Mouse (Mus musculus) olfactory bulb, adult 2 months (tissue): ENCODE results near the gene Ptprc. TPM values are rescaled to one million over a fixed set of nuclear protein-coding genes. Genes with fewer than 3 reads are reported as not detected.

ENCODE experiments used
- H3K27ac ChIP-seq: fragments of 200-500 bp; 2 replicates; pipeline ENCODE4 v1.5.1; 2012; ENCODE audit warnings: low read depth, low read length; ENCODE audit not compliant: insufficient read depth
- H3K4me1 ChIP-seq: fragments of 200-500 bp; 2 replicates; pipeline ENCODE4 v1.6.1; 2012; ENCODE audit warnings: low read length; ENCODE audit not compliant: control insufficient read depth, insufficient read depth
- H3K4me3 ChIP-seq: fragments of 200-500 bp; 2 replicates; pipeline ENCODE4 v1.5.1; 2012; ENCODE audit warnings: mild to moderate bottlenecking, low read depth, low read length, moderate library complexity; ENCODE audit not compliant: insufficient read depth
- CTCF ChIP-seq: fragments of 200-500 bp; IDR thresholded peaks from 2 replicates; pipeline ENCODE4 v1.5.1; 2012; ENCODE audit warnings: low read depth, mild to moderate bottlenecking, low read length, moderate library complexity; ENCODE audit not compliant: insufficient read depth
- POLR2A ChIP-seq: fragments of 200-500 bp; IDR thresholded peaks from 2 replicates; pipeline ENCODE4 v1.6.1; 2012; ENCODE audit warnings: mild to moderate bottlenecking, low read depth, low read length, moderate library complexity; ENCODE audit not compliant: insufficient read depth
- WGBS: fragments of 180-500 bp; shearing (Covaris S2); methylation state at CpG from one replicate; pipeline ENCODE4 v1.1.7; 2018; 5-methylcytosine and 5-hydroxymethylcytosine counted together
- polyA plus RNA-seq: library from polyadenylated mRNA; stranded (reverse); fragments of >200 nt; gene quantifications from 2 replicates; pipeline ENCODE4 v1.2.4, GENCODE M21; 2012; ENCODE audit warnings: low replicate concordance; ENCODE audit not compliant: missing spikeins, insufficient read depth, insufficient read length

The Ptprc gene
- polyA plus RNA-seq, 1 experiment: 291 TPM

GRCm38 (mm10) chr1:138157008-138157407, 18.5 kb downstream of the Ptprc start:
- H3K4me3 ChIP-seq: no peak overlapping the region
- H3K27ac ChIP-seq: no peak overlapping the region
- 97% methylated on average over 3 of the region's 3 CpGs for WGBS
- no peaks in the 10 kb centered on the region for H3K4me1 ChIP-seq
- TF ChIP-seq POLR2A (no peak), CTCF (no peak)

- no peaks in the 10 kb centered on the region for H3K4me1 ChIP-seq
- TF ChIP-seq POLR2A (no peak), CTCF (no peak)
- H3K27ac ChIP-seq: no peak overlapping the region
- no peak overlapping the region for H3K4me3 ChIP-seq
- WGBS: 64% methylated on average over 1 of the region's 1 CpGs
These were observed 21.2 kb downstream of the Ptprc start for GRCm38 (mm10) chr1:138154185-138154785.

DNA sequence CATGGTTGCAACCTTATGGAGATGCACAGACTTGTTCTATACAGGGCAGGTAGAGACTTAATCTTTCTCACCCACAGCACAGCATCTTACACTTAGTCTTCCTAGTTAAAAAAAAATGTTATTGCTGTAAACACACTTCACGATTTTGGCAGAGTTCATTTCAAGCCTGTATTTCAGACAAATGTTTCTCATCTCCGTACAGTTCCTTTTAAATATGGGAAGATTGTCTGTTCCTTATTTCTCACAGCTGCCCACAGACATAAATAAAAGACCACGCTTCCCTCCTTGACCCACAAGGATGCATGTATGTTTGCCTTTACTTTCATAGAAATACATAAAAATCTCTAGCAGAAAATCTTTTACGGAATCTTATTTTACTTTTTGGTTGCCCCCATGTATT, 22.4 kb downstream of the Ptprc start:
- peaks cover 3% of the 10 kb centered on the region for H3K4me1 ChIP-seq
- WGBS: 93% methylated on average over 4 of the region's 4 CpGs
- H3K4me3 ChIP-seq: no peak overlapping the region
- no peak for TF ChIP-seq POLR2A
- TF ChIP-seq CTCF: no peak
- H3K27ac ChIP-seq: no peak overlapping the region

DNA sequence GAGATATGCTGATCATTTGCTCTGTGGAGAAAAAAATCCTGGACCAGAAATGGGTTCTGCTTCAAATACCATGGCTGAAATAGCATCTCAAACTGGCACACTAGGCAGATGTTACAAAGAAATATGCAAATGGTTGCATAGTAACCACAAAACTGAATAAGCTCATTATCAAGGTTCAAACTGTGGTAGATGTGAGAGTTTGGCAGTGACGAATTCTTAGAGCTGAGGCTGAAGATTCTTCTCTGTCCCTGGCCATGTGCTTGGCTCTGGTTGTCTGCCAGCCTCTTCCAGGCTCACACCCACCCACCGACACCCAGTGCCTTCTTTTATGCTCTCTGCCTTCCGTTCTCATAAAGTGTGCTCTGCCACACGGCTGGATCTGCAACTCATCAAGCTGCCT, 26.7 kb downstream of the Ptprc start:
- WGBS: 17% methylated on average over 4 of the region's 4 CpGs
- no peak overlapping the region for H3K27ac ChIP-seq
- TF ChIP-seq CTCF: no peak
- TF ChIP-seq POLR2A: no peak
- peaks cover 3% of the 10 kb centered on the region for H3K4me1 ChIP-seq
- no peak overlapping the region for H3K4me3 ChIP-seq

GRCm38 (mm10) chr1:138145571-138145970, 29.9 kb downstream of the Ptprc start:
- Histone ChIP-seq H3K4me1 (peaks cover 3% of the 10 kb centered on the region), H3K4me3 (no peak overlapping the region), H3K27ac (no peak overlapping the region)
- 32% methylated on average over 2 of the region's 2 CpGs for WGBS
- no peak for TF ChIP-seq CTCF
- no peak for TF ChIP-seq POLR2A

- Histone ChIP-seq H3K4me3 (no peak overlapping the region), H3K27ac (no peak overlapping the region), H3K4me1 (peaks cover 3% of the 10 kb centered on the region)
- WGBS: 81% methylated on average over 3 of the region's 3 CpGs
- TF ChIP-seq CTCF (no peak), POLR2A (no peak)
These were observed 30.4 kb downstream of the Ptprc start for GRCm38 (mm10) chr1:138145148-138145547.

- no peak overlapping the region for H3K27ac ChIP-seq
- no peak overlapping the region for H3K4me3 ChIP-seq
- WGBS: 55% methylated on average over 5 of the region's 5 CpGs
- TF ChIP-seq CTCF: no peak
- peaks cover 3% of the 10 kb centered on the region for H3K4me1 ChIP-seq
These were observed 31.1 kb downstream of the Ptprc start for GRCm38 (mm10) chr1:138144365-138144764.

GRCm38 (mm10) chr1:138140769-138141168, 34.7 kb downstream of the Ptprc start:
- no peak for TF ChIP-seq CTCF
- no peak for TF ChIP-seq POLR2A
- no peaks in the 10 kb centered on the region for H3K4me1 ChIP-seq
- H3K27ac ChIP-seq: no peak overlapping the region
- no peak overlapping the region for H3K4me3 ChIP-seq
- 95% methylated on average over 4 of the region's 4 CpGs for WGBS

GRCm38 (mm10) chr1:138137696-138138095, 37.8 kb downstream of the Ptprc start:
- no peak overlapping the region for H3K4me3 ChIP-seq
- H3K4me1 ChIP-seq: no peaks in the 10 kb centered on the region
- H3K27ac ChIP-seq: no peak overlapping the region
- TF ChIP-seq POLR2A: no peak
- TF ChIP-seq CTCF: no peak
- WGBS: over 99% methylated on average over 4 of the region's 4 CpGs
